Mouse (Mus musculus): ENCODE results near the gene Kcnj10.

The Kcnj10 gene

DNA sequence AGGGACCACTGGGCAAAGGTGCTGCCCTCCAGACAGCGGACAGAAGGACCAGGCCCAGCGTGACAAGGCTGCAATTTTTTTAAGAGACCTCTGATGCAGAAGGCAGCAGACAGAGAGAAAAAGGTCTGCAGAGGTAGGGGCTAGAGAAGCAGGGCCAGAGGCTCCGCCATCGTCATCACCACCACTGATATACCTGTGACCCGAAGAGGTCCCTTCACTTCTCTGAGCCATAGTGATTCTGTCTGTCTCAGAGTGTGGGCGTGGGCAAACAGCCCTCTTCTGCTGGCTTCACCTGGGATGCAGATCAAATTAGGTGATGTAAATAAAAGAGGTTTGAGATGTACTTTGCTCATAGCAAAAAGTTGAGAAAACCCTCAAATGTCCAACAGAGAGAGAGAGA, 11.4 kb upstream of the Kcnj10 start:
- no peak for DNase-seq (ENCODE audit: low read depth, low spot score)

DNA sequence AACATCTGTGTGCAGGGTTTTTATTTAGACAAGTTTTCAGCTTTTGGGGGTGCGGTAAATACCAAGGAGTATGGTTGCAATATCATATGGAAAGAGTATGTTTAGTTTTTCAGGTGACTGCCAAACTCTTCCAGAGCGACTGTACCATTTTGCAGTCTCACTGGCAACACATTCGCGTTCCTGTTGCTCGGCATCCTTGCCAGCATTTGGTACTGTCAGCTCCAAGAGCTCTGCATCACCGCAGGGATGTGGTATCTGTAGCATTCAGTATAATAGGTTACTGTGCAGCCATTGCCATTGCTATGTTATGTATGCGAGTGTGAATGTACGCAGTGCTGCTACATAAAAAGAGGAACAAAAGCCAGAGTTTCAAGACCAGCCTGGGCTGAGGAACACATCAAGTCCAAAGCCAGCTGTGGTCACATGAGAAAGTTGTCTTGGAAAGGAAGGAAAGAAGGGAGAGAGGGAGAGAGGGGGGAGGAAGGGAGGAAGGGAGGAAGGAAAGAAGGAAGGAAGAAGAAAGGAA, 9.5 kb upstream of the Kcnj10 start:
- no peak for DNase-seq (ENCODE audit: low read depth, low spot score)

GRCm38 (mm10) chr1:172332925-172333324, 8.1 kb upstream of the Kcnj10 start:
- DNase-seq (ENCODE audit: low read depth, low spot score): no peak

DNA sequence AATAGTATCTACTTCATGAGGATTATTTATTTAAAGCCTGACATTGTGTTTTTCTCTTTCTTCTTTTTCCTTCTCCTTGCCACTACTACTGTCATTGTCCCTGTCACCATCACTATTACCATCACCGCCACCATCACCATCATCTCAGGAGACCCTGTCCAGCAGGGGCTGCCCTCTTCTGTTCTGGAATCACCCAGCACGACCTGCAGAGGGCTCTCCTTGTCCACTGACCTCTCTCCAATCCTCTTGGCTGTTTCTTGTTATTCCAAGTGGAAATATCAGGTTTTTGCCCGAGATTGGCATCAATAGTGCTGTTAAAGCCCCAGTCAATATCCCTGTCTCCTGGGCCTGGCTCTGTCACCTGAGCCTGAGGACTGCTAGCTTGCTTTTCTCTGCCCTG, 7.5 kb upstream of the Kcnj10 start:
- no peak for DNase-seq (ENCODE audit: low read depth, low spot score)

DNA sequence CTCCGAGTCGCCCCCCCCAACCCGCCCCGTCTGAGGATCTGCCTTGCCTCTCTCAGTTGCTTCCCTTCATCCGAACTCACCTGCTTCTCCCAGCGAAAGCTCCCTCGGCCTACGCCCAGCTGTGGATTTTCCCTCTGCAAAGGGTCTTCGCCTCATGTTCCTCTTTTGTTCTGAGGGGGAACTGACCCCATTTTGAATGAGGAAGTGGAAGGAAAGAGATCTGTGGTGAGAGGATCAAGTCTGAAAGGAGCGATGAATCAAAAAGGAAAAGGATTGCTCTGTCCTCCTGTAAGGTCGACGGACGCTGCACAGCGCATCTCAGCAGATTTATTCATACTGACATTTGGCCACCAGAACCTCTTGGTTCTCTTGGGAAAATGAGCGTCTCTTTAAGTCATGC, 5.2 kb upstream of the Kcnj10 start:
- no peak for DNase-seq (ENCODE audit: low read depth, low spot score)

GRCm38 (mm10) chr1:172337411-172338185, 3.4 kb upstream of the Kcnj10 start:
- no peak for DNase-seq (ENCODE audit: low read depth, low spot score)

DNA sequence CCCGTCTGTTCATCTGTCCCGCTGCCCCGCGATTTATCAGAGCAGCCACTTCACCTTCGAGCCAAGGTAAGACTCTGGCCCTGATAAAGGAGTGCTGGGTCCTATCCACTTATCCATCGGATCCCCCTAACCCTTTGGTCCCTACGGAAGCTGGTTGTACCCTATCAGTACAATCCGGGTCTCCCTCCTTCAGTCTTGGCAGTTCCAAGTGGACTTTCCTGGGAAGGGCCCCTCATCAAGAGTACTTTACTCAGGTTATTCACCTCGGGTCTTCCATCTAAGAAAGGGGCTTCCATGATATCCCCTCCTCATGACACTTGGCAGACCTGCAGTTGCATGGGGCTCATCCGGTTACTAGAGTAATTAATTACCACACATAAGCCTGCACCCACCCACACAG, 376 bp downstream of the Kcnj10 start:
- DNase-seq (ENCODE audit: low read depth, low spot score): no peak

GRCm38 (mm10) chr1:172342729-172343128, 1.7 kb downstream of the Kcnj10 start:
- no peak for DNase-seq (ENCODE audit: low read depth, low spot score)

- no peak for DNase-seq (ENCODE audit: low read depth, low spot score)
Observed at GRCm38 (mm10) chr1:172343914-172344313, 2.9 kb downstream of the Kcnj10 start.

GRCm38 (mm10) chr1:172344820-172345219, 3.8 kb downstream of the Kcnj10 start:
- DNase-seq (ENCODE audit: low read depth, low spot score): no peak

- DNase-seq (ENCODE audit: low read depth, low spot score): no peak
Observed at GRCm38 (mm10) chr1:172346707-172347106, 5.7 kb downstream of the Kcnj10 start.

DNA sequence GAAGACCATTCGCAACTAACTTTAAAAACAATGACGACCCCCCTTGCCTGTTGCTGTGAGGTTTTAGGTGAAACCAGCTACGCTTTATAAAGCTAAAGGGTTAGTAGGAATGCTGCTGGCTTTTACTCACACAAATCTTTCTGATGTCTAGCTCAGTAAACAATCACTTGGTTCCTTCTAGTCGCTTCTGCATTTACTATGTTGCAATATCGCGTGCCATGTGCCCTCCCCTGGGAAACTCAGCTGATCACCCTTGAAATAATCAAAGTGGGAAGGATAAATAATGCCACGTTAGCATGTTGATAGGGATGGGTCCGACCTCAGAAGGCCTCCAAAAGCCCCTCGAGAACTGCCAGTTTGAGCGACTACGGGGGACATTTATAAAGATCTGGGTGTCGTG, 6.4 kb downstream of the Kcnj10 start:
- DNase-seq (ENCODE audit: low read depth, low spot score): no peak

- DNase-seq (ENCODE audit: low read depth, low spot score): no peak
Observed at GRCm38 (mm10) chr1:172349504-172349903, 8.5 kb downstream of the Kcnj10 start.

DNA sequence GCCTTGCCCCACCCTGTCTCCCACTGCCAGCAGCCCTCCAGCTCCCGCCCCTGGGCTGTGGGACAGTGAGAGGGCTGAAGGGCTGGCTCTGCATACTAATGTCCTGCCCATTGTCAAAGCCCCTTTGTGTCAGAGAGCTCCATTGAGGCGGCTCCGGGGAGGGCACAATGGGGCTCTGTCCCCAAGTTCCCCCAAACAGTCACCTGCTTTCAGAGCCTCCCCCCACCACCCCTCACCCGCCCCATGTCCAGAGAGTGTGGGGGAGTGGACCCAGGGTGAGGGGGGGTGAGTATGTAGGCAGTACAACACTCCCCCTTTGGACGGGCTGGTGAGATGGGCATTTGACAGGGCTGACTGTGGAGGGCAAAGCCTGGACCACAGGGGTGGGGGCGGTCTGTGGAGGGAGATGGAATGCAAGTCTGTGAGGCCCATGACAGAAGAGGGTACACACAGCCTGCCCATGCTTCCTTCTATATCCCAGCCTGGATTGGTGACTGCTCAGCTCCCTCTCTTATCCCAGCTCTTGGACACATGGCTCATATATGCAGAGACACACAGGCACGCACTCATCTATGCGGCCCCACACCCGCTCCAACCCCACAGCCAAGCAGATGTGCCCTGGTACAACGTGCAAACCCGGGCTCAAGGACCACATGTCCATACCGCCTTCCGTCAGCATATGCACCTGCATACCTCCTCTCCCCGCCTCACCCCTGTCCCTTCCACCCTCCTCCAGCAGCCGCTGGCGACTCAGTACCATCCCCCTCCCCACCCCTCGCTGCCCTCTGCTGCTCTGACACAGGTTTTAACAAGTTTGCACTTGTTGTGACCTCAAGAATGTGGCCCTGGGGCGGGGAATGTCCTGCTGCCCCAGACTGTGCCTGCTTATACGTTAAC, 9.2 kb downstream of the Kcnj10 start:
- peak; percentile 82 for DNase-seq (ENCODE audit: low read depth, low spot score)

DNA sequence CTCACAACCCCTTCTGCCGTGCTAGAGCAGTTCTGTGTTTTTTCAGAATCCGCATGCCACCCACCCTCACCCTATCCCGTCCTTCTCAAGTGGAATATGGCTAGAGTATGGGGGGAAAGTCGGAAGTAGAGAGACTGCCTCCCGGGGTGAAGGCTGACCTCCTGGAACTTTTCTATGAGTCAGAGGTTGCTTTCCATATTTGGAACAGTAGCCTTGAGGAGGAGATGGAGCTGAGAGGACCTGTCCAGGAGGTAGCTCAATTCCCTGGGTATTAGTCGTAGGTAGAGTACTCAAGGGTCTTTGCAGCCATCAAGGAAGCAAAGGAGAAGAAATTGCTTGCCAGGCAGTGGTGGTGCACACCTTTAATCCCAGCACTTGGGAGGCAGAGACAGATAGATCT, 11.0 kb downstream of the Kcnj10 start:
- DNase-seq (ENCODE audit: low read depth, low spot score): no peak

- DNase-seq (ENCODE audit: low read depth, low spot score): no peak
Observed at GRCm38 (mm10) chr1:172352453-172352852, 11.4 kb downstream of the Kcnj10 start.

GRCm38 (mm10) chr1:172355336-172355735, 14.3 kb downstream of the Kcnj10 start:
- no peak for DNase-seq (ENCODE audit: low read depth, low spot score)

DNA sequence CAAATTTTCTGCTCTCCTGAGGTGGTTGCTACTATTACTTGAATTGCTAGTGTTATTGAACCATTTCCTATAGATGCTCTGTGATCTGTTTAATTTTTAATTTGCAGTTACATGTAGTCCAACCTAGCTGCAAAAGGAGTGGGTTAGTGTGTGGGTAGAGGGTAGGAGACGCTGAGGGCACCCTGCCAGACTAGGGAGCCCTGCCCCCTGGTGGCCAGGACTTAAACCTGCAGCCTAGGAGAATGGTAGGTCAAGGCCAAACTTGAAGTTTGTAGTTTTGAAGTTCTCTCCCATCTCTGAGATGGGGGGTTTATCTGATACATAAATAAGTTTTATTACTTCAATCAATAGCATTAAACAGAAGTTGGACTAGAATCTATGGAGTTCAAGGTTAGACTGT, 16.5 kb downstream of the Kcnj10 start:
- DNase-seq (ENCODE audit: low read depth, low spot score): peak; percentile 67

DNA sequence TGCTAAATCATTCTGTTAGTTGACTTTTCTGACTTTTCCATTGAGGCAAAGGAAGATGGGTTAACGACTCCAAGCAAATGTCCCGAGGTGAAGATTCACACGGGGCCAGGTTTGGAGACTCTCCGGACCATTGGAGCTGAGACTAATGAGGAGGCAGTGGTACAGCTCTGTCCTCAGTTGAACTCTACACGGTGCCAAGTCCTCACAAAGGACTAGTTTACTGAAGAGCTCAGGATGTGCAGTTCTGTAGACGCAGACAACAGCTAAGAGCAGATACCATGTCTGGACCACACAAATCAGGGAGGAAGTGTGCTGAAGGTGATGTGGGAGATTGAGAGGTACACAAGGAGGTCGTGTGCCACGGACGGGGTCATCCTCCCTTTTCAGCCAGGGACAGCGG, 17.3 kb downstream of the Kcnj10 start:
- DNase-seq (ENCODE audit: low read depth, low spot score): no peak

GRCm38 (mm10) chr1:172364684-172365083, 23.7 kb downstream of the Kcnj10 start:
- peak; percentile 87 for DNase-seq (ENCODE audit: low read depth, low spot score)

DNA sequence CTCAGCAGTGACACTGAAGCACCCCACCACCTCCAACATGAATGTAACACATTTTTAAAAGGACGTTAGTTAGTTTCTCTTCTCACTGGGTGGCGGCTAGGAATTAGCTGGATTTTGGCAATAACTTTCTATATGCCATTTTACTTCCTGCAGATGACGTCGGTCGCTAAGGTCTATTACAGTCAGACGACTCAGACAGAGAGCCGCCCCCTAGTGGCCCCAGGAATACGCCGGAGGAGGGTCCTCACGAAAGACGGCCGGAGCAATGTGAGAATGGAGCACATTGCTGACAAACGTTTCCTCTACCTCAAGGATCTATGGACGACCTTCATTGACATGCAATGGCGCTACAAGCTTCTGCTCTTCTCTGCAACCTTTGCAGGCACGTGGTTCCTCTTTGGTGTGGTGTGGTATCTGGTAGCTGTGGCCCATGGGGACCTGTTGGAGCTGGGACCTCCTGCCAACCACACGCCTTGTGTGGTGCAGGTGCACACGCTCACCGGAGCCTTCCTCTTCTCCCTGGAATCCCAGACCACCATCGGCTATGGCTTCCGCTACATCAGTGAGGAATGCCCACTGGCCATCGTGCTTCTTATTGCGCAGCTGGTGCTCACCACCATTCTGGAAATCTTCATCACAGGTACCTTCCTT, 27.9 kb downstream of the Kcnj10 start:
- DNase-seq (ENCODE audit: low read depth, low spot score): peak; percentile 91

DNA sequence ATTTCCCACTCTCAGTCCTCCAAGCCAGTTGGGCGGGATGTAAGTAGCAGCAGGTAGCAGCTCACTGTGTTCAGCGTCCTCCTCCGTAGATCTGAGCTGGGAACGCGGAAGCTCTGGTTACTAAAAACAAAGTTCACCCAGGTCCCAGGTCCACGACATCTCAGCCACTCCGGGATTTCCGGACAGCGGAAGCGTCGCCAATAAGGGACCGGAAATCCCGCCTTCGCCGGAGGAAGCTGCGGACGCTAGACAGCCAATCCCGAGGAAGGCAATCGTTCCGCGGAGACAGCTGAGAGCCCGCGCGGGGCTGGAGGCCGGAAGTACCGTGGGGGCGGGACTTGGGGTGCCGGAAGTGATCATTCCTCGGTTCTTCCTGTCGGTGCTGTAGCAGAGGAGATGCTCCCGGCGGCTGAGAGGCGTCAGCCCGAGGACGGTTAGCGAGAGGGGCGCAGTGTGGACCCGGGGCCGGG, 35.2 kb downstream of the Kcnj10 start, which contains the start of gene Pigm:
Gene Pigm (plus strand): TSS at position 349 of the 470 bp plus-strand sequence.
- peak; percentile 99 for DNase-seq (ENCODE audit: low read depth, low spot score)
